Mouse (Mus musculus) left cerebral cortex, adult 18-20 months (tissue): Measurements from ENCODE around the gene Spns2. TPM values are rescaled to one million over a fixed set of nuclear protein-coding genes. Genes with fewer than 3 reads are reported as not detected.

Experiments used
- DNase-seq, 2 experiments: peaks; one replicate each; pipeline ENCODE4 v3.0.0; 2021 to 2022; ENCODE audit warnings: low spot score in 2 of 2, mixed read lengths in 1 of 2
- total RNA-seq, 2 experiments: library from RNA; stranded (reverse); gene quantifications; 2 replicates each; pipeline ENCODE4 v1.2.3; 2021

The Spns2 gene
- total RNA-seq, 2 experiments from 2014 or later: 53.7 to 55.4 TPM

DNA sequence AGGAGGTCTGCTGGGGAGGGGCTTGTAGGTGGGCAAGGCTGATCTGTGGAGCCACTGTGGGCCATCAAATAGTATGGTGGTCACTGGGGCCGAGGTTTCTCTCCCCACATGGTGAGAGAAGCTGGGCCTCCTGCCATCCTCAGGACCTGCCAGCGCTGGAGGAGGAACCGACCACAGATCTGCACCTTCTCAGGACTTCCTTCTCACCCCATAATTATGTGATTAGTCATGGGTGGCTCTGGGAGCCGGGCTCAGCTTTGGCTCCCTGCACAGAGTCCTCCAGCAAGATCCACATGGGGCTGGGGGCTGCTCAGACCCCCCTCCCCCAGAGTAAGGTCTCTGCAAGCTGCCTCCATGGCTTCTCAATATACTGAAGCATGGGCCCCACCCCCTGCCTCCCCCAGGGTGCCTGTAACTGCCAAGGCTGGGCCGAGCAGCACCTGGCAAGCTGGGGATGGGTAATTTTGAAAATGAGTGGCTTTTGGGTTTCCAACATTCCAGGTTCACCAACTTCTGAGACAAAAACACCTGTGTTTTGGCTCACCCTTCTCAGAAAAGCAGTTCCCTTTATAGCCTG, 11.8 kb upstream of the Spns2 start:
- DNase-seq: no peak

DNA sequence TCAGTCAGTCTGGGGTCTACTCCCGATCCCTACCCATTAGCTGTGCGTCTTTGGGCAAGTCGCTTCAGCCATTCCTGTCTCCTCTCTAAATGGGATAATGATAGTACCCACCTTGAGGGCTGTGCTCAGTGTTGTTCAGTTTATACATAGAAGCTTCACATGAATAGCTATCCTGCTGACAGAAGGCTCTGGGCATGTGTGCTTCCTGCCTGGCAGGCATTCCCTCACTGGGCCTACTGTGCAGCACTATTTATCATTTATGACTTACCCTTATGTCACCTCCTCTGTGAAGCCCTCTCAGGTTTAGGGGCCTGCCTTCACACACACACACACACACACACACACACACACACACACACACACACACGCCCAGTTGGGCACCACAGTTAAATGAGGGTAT, 10.4 kb upstream of the Spns2 start:
- DNase-seq: no peak

DNA sequence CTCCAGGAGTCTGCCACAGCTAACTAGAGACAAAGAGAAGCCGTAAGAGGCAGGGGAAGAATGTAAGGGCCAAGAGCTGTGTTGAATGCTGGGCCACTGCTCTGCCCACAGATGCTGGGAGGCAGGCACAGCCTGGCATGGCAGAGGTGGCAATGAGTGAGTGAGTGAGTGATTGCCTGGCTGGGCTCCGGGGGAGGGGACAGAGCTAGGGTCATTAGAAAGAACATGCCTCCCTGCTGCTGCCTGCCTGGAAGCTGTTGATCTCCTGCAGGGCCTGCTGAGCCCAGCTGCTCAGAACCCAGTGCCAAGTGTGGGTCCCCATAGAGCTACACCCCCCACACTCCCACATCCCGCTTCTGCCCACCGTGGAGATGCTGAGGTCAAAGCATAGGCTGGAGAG, 7.7 kb upstream of the Spns2 start:
- no peak for DNase-seq

DNA sequence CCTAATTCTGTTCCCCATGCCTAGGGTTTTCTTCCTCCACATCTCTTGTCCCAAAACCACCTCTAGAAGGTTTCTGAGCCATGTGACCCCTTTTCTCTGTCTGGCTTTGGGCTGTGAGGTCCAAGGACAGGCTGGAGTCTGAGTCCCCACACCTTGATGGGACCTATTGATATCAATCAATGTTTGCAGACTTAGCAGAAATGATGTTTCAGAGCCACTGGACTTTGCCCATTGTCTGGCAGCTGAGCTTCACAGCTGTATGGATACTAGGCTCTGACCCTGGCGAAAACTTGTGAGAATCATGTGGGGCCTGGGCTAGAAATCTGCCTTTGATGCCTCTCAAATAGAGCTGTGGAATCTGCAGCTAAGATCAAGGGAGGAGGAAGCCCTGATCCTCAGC, 7.1 kb upstream of the Spns2 start:
- DNase-seq: no peak

DNA sequence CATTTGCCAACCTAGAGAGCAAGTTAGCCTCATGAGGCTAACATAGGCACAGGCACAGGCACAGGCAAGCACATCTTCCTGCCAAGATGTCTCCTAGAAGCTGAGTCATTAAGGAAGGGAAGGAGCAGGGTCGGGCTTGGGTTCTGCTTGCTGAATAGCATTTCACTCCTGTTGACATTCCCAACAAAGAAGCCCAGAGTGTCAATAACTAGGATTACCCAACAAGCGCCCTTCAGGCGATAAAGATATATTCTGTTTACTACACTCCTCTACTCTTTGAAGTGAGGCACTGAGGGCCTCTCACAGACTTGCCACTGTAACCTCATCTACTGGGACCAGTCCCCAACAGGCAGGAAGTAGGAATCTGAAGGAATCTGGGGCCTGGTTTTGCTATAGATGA, 6.4 kb upstream of the Spns2 start:
- DNase-seq: no peak

DNA sequence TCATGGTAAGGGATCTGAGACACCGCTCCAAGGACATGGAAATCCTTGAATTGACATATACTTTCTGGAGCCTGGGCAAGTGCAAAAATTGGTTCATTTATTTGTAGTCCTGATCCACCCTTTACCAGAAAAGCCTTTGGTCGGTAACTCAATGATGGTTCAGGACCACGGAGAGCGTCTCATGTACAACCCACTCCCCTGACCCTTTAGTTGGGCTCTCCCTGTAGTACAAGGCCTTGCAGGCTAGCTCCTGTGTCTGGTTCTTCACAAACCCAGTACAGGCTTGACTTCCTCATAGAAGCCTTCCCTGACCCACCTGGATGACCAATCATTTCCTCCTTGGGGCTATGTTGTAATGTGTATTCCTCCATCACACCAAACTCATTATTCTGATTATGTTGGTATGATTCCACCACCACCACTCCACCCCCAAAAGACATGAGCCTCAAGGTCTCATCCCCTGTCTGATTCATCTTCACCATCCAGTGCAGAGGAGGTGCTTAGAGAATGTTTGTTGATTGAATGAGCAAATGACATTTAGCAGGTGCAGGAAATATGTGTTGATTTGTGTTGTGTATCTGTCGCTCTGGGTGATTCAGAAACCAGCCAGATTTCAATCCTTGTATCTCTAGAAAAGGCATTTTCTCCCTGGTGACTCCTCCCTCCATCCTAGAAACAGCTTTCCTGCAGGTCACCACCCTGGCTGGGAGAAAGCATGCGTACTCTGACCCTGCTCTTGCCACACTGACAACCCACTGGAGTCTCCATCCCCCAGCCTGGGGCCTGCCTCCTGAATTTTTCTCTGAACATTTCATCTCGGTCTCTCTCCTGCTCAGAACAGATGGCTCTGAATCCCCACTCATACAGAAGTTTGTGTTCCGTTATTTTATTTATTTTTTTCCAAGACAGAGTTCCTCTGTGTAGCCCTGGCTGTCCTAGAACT, 4.6 kb upstream of the Spns2 start:
- no peak for DNase-seq

DNA sequence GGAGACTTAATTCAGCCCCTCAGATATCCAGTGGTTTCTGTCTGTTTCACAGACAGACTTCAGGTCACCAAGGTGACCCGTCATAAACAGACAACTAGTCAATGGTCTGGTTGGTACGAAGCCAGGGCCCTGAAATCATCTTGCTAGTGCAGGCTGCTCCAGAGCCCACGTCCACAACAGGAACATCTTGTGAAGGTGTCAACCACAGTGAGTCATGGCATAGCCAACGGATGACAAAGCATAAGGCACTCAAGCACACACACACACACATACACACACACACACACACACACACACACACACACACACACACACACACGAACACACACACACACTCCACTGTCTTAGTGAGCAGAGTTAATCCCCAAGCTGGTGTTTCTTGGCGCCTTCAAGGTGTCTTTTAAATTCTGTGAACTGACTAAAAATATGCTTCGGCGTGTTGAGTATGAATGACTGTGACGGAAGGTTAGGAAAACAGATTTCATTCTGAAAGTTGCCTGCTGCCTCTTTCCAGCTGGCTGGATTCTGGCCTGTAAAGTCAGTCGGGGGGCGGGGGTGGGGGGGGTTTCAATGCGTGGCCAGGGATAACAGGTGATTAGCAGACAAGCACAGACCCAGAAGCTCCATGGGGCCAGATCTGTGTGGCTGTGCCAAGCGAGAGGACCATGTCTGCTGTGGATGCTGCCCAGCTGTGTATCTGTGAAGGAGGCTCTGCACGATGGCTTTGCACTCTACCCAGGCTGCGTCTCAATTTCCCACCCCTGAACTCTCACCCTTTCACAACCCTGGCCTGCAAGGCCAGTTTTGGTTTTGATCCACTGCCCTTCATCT, 1.6 kb upstream of the Spns2 start:
- DNase-seq: peak; percentile 70 to 71

DNA sequence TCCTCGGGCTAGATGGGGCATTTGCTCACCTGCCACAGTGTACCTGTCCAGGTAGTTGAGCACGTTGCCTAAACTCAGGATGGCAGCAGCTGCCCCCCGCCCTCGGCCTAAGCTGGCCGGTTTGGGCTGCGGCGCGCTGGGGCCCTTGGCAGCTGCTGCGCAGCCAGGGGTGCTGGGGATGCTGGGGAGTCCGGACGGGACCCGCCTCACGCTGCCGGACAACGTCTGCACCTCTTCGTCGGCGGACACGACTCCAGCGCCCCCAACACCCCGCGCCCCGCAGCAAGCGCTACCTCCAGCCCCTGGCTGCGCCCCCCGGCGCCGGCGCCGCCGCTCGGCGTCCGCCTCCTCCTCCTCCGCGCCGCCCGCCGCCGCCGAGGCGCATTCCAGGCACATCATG, 307 bp downstream of the Spns2 start:
- no peak for DNase-seq

DNA sequence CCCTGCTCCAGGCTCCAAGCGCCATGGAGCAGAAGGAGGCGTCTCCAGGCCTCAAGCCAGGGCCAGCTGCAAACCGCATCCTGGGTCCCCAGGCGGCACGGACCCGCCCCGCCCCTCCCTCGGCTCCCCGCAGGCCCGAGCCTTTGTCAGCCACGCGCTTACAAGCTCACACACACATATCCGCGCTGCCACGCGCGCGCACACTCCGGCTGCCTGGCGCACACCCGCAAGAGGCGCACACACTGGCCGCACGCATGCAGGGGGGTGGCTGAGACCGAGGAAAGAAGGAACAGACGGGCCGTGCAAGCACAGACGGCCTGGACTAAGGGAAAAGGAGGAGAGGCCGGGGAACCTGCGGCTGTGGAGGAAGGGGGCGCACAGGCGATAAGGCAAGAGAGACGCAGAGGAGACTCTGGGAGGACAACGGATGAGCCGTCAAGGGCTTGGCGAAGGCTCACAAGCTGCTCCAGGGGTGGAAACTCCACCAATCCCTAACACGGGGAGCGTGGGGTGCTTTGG, 892 bp downstream of the Spns2 start:
- DNase-seq: peak; percentile 74 to 84

DNA sequence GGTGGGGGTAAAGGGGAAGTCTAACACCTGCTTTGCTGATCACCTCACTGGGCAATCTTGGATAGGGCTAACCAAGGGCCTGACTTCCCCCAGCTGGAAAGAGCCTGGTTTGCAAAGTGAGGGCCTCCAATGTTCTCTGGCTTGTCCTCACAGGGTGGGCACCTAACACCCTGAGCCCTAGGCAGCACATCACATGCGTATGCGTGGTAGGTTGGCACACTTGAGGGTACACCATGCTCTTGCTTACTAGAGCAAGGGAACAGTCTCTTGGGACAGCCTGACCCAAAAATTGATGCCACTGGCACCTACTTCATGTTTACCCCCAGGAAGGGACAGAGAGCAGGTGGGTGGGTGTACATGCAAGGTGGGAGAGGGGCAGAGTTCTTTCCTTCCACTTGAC, 2.0 kb downstream of the Spns2 start:
- DNase-seq: no peak

DNA sequence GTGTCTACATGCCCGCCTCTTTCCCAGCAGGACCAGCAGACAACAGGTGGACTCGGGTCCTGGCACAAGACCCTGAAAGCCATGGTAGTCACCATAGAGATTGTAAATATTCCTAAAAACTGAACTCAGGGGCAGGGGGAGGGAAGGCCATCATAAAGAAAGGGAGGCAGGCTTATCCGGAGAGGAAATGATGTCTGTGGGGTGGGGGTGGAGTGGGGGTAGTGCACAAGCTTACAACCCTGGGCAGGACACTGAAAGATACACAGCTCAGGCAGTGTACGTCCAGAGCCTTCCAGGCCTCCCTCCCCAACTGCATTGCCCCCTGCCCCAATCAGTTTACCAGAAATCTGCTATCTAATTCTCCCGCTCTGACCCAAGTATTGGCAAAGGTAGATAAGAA, 2.5 kb downstream of the Spns2 start:
- no peak for DNase-seq

DNA sequence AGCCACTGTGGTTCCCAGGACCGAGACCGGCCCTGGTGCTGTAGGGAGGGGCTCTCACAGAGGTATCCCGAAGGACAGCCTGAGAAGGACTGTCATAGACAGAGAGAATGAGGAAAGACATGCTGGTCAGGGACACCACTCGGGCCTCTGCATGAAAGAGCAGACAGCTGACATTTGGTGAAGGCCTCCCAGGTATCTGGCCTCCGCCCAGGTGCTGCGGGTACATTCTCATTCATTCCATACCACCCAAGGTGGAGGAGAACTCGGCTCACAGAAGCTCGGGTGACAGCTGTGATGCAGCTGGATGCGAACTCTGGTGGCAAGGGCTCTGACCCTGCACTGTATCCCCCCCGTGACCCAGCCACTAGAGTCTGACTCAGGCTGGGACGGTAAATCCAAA, 3.7 kb downstream of the Spns2 start:
- DNase-seq: no peak

DNA sequence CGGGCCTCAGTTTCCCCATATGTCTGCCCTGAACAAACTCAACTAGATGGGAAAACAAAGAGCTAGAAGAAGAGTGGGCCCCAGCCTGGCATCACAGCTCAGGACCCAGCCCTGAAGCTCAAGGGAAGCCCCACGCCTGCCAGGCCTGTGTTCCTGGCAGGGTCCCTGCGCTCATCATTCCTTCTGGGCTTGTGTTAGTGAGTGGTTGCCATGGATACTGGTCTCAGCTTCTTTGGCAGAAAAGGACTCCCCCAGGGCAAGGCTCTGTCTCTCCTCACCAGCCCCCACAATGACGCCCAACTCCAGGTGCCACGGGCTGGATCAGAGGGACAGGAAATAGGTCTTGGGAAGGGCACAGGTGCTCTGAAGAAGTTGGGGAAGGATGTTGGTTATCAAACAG, 4.5 kb downstream of the Spns2 start:
- DNase-seq: peak in 1 of 2 experiments; percentile 49

DNA sequence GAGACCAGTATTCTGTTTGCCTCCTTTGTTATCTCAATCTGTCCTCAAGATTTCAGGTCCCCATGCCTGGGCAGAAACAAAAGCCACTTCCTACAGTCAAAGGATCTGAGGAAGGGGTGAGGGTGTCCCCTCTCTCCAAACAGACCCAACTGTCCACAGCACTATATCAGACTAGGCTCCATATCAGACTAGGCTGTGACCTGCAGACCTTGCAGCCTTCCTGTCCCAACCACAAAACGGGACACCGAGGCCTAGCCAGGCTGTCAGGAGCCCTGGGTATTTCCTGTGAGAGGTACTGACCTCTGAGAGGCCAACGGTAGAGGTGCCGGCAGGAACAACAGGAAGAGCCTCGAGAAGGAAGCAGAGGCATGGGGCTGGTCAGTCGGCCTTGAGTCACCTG, 5.2 kb downstream of the Spns2 start:
- no peak for DNase-seq

DNA sequence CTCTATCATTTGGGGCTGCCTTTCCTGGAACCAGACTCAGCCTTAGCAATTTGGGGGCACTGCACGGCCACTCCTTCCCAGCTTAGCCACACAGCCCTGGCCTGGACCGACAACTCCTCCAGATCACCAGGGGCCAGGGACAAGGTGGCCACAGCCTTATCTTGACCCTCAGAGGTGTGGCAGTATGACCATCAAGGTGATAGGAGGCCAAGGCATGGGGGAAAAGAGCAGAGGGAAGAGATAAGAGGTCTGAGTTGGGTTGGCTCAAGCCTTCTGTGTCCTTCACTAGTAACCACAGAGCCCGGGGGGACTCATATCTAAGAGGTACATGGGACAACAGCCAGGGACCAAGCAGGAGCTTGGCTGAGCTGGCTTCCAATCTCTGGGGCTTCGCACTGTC, 7.8 kb downstream of the Spns2 start:
- DNase-seq: no peak

DNA sequence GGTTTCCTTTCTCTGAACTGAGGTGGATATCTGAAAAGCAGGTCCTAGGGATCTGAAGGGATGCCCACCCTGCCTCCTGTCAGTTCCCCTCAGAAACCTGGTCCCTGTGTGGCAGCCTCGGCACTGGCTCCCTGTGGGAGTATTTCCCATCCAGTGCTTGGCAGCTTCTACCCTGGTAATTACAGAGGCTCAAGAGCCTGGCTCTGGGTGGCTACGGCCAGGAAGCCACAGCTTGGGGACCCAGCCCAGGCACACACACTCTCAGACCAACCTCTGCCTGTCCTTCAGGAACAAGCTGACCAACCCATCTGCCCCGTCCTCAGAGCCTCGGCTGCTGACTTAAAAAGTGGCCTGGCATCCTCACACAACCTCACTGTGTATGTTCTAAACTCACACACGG, 8.4 kb downstream of the Spns2 start:
- DNase-seq: no peak

DNA sequence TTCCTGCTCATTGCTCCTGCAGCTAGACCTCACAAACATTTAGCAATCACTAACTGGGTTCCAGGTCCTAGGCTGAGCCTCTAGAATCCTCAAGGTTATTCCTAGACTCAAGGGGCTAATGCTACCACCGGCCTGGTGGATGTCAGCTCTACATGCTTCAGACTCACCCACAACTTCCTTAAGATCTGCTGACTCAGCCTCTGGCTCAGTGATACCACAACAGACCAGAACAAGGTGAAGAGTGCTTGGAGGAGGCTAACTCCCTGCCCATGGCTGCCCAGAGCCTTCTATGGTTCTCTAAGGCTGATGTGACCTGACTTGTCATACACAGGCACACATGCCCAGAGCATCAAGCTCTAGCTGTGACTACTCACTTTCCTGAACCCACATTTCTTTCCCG, 10.2 kb downstream of the Spns2 start:
- DNase-seq: no peak

DNA sequence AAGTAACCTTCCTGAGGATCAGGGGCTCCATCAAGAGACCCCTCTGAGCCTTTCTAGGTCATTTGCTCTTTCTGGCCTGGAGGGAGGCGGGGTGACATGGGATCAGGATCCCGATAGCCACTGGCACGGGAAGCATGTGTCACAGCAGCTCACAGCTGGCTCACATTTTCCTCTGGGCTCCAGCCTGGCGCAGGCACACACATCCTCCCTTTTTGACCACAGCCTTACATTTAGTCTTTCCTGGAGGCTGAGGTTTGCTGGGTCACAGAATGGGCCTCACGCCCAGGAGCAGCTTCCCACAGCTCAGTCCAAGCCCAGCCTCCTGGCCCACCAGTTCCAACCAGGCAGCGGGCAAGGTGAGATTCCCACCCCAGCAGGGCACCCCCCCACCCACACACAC, 11.5 kb downstream of the Spns2 start:
- no peak for DNase-seq

DNA sequence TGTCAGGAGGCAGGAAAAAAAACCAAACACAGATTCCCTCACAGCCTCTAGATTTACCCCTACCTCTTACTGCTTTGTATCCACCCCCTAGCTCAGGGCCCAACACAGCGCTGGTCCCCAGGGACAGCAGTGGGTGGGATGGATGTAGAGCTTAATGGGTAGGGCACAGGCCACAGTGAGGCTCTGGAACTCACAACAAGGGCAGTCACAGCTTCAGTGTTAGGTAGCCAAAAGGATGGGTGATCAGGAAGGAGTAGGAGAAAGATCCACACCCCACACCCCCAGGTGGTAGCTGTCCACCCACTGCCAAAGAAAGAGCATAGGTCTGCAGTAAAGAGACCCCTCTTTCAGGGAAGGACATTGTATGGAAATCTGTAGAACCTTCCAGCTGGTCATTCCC, 12.1 kb downstream of the Spns2 start:
- no peak for DNase-seq

DNA sequence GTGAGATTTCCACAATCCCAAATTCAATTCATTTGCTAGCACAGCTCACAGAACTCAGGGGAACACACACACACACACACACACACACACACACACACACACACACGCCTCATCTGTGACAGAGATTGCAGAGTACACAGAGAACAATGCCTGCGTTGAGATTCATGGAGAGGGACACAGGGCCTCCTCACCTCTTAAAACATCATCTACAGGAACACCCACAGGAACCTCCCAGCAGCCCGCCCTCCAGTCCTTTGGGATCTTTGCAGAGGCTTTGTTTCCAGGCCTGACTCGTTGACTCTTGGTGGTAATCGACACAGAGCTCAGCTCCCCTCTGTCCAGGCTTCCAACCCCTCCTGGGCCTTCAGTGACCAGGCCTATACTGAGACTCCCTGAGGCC, 12.5 kb downstream of the Spns2 start:
- no peak for DNase-seq

DNA sequence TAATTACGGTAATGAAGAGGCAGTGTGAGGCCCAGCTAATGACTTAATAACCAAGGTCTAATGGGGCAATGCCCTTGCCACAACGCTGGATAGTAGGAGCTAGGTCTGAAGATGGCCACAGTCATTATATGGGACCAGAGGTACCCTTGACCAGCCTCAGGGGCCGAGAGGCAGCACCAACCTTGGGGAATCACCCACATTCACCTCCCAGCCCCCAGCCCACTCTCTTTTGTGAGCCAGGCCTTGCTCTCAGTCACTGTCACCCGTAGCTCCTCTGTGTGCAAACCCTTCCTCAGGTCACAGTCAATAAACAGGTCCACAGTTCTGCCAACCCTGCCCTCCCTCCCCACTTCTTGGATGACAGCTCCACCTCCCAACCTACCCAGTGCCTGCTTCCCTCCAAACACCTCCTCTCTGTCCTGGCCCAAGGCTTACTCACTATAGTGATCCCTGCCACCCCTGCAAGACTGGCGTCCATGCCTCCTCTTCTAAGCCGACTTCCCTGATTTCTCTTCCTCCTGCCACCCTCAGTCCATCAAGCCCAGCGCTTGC, 13.6 kb downstream of the Spns2 start:
- DNase-seq: no peak

DNA sequence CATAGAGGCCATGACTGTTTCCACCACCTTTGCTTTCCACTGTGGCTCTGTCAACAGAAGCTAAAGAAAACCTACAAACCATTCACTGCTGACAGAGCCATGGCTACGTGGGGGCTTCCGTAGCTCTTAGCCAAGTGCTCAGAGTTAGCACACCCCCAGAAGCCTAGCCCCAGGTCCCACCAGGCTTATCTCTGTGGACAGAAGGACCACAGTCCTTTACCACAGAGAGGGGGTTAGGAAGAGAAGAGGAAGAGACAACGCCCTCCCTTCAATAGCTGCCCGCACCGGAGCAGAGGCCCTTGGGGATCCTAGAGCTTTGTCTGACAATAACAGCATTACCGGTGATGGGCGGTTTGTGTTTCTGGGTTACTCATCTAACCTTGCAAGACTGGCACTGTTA, 14.3 kb downstream of the Spns2 start:
- DNase-seq: no peak
